Mouse (Mus musculus): Measurements from ENCODE around the gene Eif4a2.

DNA sequence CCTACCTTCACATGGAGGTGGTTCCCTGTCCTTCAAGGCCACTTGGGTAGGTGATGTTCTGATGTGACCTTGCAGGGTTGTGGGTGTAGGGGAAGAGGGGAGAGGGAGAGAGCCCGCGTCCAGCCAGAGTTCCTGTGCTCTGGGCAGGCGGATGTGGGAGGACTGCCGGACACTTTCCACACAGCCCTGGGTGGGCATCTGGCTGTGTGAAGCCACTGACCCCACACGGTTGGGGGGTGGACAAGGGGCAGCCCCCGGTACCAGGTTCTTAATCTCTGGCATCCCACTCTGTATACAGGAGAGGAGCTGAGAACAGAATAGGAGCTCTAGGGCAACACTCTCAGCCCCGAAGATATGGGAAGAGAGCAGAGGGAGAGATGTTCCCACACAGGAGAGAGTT is 51.0 kb downstream of the Eif4a2 start:
- TF ChIP-seq CTCF (IDR thresholded peaks at IDR 0.05; ENCODE audit: low read depth) = no peak
- no peak for TF ChIP-seq EP300 (optimal IDR thresholded peaks at IDR 0.05)

Data from stomach, postnatal 0 days (tissue).